Mouse (Mus musculus) heart, adult 18-20 months (tissue): Measurements from ENCODE around the gene Tsen54. TPM values are rescaled to one million over a fixed set of nuclear protein-coding genes. Genes with fewer than 3 reads are reported as not detected.

Experiments used
- DNase-seq, 2 experiments: peaks; one replicate each; pipeline ENCODE4 v3.0.0; 2021 to 2022; ENCODE audit warnings: mixed read lengths in 1 of 2
- long read RNA-seq, 2 experiments: library from polyadenylated mRNA; stranded (forward); transcript quantifications; one replicate each; pipeline ENCODE4 v2.0.0; 2021
- total RNA-seq, 2 experiments: library from RNA; stranded (reverse); gene quantifications; 2 replicates each; pipeline ENCODE4 v1.2.3; 2021

Gene Tsen54
- 1 to 10 TPM; 7.1 to 8.5 TPM for total RNA-seq
- long read RNA-seq, experiment 1, partial matches to known transcripts: 0 of 5 reads
- long read RNA-seq, experiment 1, other reads (novel, unspliced or antisense): 1 of 5 reads
- long read RNA-seq, experiment 2, partial matches to known transcripts: 0 of 4 reads
- long read RNA-seq, experiment 2, other reads (novel, unspliced or antisense): 1 of 4 reads

DNA sequence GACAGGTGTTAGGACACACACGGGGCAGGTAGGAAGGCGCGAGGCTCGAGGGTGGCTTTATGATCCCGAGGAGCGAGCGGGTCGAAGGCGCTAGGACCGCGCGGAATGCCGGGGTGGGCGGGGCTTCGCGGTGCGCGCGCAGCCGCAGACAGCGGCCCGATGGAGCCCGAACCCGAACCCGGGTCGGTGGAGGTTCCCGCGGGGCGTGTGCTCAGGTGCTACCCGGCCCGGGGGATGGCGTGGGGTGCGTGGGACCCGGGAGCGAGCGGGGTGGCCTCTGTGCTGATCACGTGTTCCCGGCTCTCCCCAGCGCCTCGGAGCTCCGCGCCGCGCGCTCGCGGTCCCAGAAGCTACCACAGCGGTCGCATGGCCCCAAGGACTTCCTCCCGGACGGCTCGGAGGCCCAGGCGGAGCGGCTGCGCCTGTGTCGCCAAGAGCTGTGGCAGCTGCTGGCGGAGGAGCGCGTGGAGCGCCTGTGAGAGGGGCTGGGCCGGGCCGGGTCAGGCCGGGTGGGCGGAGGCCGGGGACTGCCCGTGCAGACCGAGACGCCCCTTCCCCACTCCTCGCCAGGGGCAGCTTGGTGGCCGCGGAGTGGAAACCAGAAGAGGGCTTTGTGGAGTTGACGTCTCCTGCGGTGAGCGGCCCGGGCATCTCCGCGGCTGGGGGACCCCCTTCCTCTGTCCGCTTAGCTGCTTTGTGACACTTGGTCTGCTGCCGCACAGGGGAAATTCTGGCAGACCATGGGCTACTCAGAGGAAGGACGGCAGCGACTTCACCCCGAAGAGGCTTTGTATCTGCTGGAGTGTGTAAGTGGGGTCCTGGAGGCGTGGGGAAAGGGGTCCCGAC, at the start of gene Tsen54:
TSS of gene Tsen54 (plus strand) at position 120 of the 846 bp plus-strand sequence.
- peak; percentile 89 to 94 for DNase-seq

DNA sequence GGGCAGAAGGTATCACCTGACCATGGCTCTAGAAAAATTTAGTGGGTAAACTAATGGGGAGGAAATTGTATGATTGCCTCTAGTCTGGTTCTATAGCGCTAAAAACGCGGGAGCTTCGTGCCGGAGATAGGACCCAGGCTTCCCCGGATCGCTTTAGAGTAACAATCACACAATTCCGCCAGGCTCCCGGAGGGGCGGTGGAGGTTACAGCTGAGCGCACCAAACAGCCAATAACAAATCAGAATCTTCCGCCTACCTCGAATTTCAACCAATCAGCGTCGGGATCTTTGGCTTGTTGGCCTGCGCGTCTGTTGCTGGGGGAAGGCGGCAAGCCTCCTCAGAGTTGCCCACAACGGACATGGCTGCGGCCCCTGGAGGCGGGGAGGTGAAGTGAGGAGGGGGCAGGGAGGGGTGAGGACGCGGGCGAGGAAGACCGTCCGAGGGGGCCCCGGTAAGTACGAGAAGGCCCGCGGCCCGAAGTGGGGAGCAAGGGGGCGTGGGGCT, 49.4 kb upstream of the Tsen54 start, which contains the start of gene Tmem94:
TSS of gene Tmem94 (plus strand) at position 331 of the 504 bp plus-strand sequence.
- peak; percentile 98 to 99 for DNase-seq

- peak in 1 of 2 experiments; percentile 82 for DNase-seq
Measured at GRCm38 (mm10) chr11:115765607-115766141, 48.9 kb upstream of the Tsen54 start.

DNA sequence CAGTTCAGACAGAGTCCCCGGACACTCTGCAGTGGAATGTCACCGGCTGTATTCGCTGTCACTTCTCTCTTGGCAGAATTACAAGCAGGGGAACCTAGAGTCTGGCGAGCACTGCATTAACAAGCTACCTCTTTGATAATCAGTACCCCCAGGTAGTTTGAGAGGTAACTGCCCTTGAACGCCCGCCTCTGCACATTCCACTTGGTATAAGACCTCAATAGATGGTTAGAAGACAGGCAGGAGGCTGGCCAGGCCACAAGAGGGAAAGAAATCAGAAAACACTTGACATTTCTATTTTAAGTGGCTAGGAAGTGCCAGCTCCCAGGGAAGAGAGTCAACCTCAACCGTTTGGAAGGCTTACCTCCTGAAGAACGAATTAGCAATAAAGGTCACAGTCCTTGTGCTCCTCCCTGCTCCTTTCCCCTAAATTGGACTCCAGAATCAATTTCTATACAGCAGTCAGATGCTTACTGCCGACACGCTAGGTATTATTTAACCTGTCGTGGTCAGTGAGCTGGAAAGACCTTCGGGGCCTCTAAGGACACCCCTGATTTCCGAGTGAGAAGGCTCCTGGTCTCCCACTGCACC, 48.1 kb upstream of the Tsen54 start:
- DNase-seq: peak; percentile 68 to 76

GRCm38 (mm10) chr11:115766981-115767380, 47.5 kb upstream of the Tsen54 start:
- DNase-seq: no peak

DNA sequence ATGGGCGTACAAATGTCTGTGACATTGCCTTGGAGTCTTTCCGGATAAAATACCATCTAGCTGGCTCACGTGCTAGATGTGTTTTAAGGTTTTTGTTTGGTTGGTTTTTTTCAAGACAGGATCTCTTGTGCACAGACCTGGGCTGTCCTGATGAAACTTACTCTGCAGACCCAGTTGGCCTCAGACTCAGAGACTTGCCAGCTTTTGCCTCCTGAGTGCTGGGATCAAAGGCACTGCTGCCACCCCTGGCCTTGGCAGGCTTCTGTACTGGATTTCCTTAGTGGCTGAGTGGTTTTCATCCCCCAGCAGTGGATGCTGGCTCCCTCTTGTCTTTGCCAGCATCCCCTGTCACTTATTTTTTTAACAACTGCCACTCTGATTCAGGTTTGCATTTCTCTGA, 45.6 kb upstream of the Tsen54 start:
- DNase-seq: no peak

DNA sequence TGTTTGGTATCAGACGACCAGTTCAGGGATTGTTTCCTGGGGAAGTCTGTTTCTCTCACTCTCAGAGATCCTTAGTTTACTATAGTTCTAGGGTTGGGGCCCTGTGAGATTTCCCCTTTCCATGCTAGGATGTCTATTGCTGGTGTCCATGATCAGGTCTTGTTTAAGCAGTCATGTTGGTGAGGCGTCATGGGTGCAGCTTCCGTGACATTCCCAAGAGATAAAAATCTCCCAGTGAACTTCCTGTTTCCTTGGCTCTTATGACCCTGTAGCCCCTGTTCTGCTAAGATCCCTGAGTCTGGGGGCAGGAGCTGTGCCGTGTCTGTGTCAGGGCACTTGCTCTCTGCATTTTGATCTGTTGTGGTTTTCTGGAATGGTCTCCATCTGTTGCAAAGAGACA, 39.9 kb upstream of the Tsen54 start:
- DNase-seq: no peak

DNA sequence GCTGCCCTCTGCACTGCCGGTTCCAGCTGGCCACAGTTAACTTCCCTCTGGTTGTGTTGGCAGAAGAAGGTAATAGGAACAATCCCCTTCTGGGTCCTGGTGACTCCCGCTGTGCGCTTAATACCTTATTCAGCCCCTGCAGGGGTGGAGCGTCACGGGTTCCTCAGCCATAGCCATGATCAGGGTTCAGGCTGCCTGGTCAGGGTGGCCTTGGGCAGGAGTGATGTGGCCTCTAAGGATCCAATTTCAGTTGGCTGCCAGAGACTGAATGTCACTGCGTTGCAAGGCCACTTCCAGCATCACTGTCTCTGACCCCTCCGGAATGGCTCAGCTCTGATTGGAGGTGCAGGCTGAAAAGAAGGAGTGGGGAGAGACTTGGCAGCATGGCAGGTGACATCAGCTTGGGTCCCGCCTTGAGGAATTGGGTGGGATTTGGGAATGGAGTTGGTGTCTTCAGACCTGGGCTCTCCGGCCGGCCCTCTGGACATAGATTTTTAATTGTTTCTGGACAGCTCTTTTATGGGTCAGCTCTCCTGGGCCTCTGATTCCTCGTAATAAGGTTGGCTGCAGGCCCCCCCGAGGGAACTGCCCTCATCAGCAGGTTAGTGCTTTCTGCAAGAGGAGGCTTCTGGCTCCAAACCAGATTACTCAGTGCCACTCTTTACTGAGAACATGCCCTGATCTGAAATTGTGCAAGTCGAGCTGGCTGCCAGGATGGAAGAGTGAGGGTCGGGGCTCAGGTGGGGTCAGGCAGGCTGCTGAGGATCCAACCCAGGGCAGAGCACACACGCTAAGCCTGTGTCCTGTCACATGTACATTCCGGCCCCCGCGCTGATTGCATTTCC, 38.5 kb upstream of the Tsen54 start:
- DNase-seq: peak; percentile 72 to 73

DNA sequence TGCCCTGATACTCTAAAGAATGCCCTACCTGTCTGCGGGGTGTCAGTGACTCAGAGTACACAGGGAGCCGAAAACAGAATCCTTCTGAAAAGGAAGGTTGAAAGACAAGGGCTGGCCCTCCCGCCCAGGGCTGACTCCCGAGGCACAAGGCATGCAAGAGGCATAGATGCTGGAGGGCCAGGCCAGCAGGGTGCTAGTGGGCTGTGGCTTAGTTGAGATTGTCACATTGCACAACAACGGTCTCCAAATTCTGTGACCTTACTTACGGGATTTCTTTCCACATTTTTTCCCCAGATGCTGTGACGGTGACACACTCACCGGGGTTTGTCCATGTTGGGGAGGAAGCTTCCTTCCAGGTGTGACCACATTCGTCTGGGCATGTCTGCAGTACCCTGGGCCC, 37.6 kb upstream of the Tsen54 start:
- no peak for DNase-seq

DNA sequence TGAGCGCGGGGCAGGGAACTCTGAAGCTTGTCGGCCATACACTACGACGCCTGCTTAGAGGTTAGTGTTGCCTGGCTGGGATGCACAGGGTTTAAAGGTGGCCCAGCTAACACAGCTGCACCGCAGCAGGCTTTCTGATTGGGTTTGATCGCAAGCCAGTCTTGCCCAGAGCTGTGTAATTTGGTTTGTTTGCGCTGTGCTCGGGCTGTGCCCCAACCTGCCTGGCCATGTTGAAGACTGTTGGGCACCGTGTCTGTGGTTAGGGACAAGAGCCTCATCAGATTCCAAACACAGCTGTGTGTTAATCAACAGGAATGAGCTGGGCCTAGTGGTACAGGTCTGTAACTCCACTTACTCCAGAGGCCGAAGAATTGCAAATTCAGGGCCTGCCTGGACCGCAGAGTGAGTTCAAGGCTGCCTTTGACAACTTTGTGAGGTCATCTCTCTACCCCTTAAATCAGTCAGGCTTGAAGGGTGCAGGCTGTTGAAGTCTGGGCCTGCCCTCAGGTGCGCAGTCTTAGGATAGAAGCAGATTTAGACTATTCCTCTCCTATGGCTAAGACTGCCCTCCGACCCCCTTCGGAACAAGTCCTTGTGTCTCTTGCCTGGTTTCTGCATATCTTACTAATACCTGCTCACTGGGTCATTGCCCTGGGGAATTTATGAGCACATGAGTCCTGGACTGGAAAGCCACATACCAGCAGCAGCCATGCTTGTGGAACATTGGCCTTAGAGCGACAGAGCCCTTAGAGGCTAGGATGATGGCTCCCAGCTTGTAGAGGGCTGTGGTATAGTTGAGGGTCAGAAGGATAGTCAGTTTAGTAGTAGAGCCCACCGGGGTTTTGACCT, 36.8 kb upstream of the Tsen54 start:
- DNase-seq: no peak

DNA sequence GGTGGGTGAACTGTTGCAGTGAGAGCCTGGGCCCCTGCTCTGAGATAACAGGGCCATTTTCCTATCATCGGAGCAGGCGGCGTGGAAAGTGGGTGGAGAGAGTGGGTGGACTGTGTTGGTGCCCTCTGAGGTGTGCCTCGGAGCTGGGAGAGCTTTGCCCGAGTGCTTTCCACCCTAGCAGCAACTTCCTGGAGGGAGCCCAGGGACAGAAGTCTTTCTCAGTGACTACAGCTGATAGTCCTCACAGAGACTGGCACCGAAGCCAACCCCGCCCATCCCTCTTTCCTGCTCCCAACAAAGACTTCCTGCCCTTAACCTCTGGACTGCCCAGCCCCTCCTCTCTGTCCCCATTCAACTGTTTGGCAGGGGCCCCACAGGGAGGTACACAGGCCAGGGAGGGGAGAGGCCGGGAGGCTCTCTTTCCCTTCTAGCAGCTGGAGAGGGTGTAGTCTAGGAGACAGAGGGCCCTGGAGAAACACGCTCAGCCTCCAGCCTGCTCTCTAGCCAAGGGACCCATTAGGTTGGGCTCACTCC, 35.4 kb upstream of the Tsen54 start:
- DNase-seq: peak; percentile 94 to 98

- DNase-seq: no peak
Measured at GRCm38 (mm10) chr11:115780141-115781070, 34.1 kb upstream of the Tsen54 start.

GRCm38 (mm10) chr11:115786473-115786872, 28.1 kb upstream of the Tsen54 start:
- no peak for DNase-seq

DNA sequence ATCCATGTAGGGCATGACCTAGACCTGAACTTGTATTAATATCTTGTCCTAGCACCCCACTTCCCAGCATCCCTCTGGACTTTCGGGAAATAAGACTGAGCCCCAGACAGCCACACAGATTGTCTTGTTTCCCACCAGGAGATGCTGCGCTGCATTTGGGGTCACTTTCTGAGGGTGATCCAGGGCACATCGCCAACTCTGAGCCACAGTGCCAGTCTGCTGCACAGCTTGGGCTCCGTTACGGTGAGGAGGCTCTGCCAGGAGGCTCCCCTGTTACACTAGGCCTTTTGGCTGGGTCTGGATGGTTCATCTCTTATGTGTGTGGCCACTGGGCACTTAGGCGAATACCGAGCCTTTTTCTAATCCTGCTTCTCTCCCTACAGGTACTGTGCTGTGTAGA, 24.7 kb upstream of the Tsen54 start:
- no peak for DNase-seq

DNA sequence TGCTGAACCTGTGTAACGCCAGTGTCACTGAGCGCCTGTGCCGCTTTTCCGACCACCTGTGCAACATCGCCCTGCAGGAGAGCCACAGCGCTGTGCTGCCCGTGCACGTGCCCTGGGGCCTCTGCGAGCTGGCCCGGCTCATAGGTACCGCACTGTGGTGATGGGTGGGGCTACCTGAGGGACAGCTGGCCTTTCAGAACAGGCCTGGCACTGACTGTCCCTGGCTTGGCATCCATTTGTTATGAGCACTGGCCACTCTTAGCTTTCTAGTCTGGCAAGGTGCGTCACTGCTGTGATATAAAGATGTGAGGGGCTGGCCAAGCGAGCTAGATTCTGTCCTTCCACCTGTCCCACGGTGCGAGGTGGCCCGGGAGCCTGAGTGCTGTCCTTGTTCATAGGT, 22.6 kb upstream of the Tsen54 start:
- DNase-seq: no peak

DNA sequence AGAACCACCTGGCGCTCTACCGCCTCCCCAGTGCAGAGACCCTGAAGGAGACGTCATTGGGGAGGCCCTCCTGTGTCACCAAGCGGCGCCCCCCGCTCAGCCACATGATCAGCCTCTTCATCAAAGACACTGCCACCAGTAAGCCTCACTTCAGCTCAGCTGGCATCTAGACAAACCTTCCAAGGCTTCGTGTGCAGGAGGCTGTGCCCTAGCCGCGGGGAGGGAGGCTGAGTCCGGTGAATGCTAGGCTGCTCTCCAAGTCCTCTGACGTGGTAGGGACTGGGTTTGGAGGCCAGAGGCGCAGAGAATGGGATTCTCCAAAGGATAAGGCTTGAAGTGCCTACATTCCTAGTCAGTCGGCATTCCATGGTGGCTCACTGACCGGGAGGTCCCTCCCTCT, 22.2 kb upstream of the Tsen54 start:
- no peak for DNase-seq

GRCm38 (mm10) chr11:115796898-115797297, 17.6 kb upstream of the Tsen54 start:
- no peak for DNase-seq

DNA sequence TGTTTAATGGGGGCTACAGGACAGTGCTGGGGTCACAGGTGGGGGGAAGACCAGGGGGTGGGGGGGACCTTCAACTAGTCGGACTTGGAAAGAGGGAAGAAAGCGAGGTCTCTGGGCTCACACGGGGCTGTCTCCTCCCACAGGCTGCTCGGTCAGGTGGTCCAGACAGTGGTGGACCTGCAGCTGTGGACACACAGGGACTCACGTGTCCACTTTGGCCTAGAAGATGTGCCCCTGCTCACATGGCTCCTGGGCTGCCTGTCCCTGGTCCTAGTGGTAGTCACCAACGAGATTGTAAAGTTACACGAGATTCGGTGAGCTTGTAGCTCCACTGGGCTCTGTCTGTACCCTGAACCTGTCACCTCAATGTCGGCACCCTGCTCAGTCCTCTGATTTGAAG, 16.9 kb upstream of the Tsen54 start:
- no peak for DNase-seq

GRCm38 (mm10) chr11:115800981-115801380, 13.5 kb upstream of the Tsen54 start:
- DNase-seq: no peak
